Comparison of ENCODE assay signal across 19 mouse cellular contexts in genomic region chr4:122971191-122971590, GRCm38 (mm10). TPM values are rescaled to one million over a fixed set of nuclear protein-coding genes. Genes with fewer than 3 reads are reported as not detected.
"Had no signal": no experiment of that assay in that cellular context is flagged by ENCODE, and none has a peak within 500 bp of the region (broad histone marks: within the 10 kb centered on the region; RNA-seq: fewer than 3 reads in every experiment).

No protein-coding gene starts in this region.

- H3K4me1 ChIP-seq: intestine, embryonic 15.5 days; midbrain, embryonic 12.5 days; midbrain, embryonic 15.5 days; neural tube, embryonic 13.5 days; stomach, embryonic 15.5 days had no signal

- H3K4me3 ChIP-seq: intestine, embryonic 15.5 days; limb, embryonic 10.5 days; limb, embryonic 13.5 days; midbrain, embryonic 12.5 days; midbrain, embryonic 15.5 days; myocyte; neural tube, embryonic 13.5 days; stomach, embryonic 15.5 days had no signal

- H3K27me3 ChIP-seq: intestine, embryonic 15.5 days; limb, embryonic 13.5 days; midbrain, embryonic 12.5 days; midbrain, embryonic 15.5 days; neural tube, embryonic 13.5 days; stomach, embryonic 15.5 days had no signal

- H3K9ac ChIP-seq: intestine, embryonic 15.5 days; limb, embryonic 13.5 days; liver, embryonic 14.5 days; liver, postnatal 0 days; lung, embryonic 14.5 days; midbrain, embryonic 12.5 days; midbrain, embryonic 15.5 days; neural tube, embryonic 13.5 days; stomach, embryonic 15.5 days had no signal

- H3K4me2 ChIP-seq: intestine, embryonic 15.5 days; limb, embryonic 13.5 days; lung, embryonic 14.5 days; midbrain, embryonic 12.5 days; midbrain, embryonic 15.5 days; neural tube, embryonic 13.5 days; stomach, embryonic 15.5 days had no signal

- H3K36me3 ChIP-seq: intestine, embryonic 15.5 days; limb, embryonic 10.5 days; limb, embryonic 13.5 days; midbrain, embryonic 12.5 days; midbrain, embryonic 15.5 days; neural tube, embryonic 13.5 days; stomach, embryonic 15.5 days had no signal

- H3K27ac ChIP-seq: intestine, embryonic 15.5 days; kidney, postnatal 0 days; limb, embryonic 10.5 days; limb, embryonic 13.5 days; liver, embryonic 14.5 days; macrophage; midbrain, embryonic 12.5 days; midbrain, embryonic 15.5 days; neural tube, embryonic 13.5 days; stomach, embryonic 15.5 days had no signal

- H3K9me3 ChIP-seq: intestine, embryonic 15.5 days; limb, embryonic 10.5 days; limb, embryonic 13.5 days; midbrain, embryonic 12.5 days; midbrain, embryonic 15.5 days; neural tube, embryonic 13.5 days; stomach, embryonic 15.5 days had no signal

- ATAC-seq: intestine, embryonic 15.5 days; liver, postnatal 0 days; lung, postnatal 0 days; midbrain, embryonic 15.5 days had no signal

- DNase-seq: liver; liver, postnatal 0 days; lung, embryonic 14.5 days; retina, postnatal 1 day; right cerebral cortex, postnatal 25 days; spleen, adult 18-20 months; thymus, postnatal 25 days had no signal

RNA-seq across cellular contexts. Expression of gene Mfsd2a, which starts 10.2 kb away (rescaled TPM):
- polyA plus RNA-seq: liver, postnatal 0 days; macrophage had no signal
